Mouse (Mus musculus): Measurements from ENCODE around the gene Tet2.

DNA sequence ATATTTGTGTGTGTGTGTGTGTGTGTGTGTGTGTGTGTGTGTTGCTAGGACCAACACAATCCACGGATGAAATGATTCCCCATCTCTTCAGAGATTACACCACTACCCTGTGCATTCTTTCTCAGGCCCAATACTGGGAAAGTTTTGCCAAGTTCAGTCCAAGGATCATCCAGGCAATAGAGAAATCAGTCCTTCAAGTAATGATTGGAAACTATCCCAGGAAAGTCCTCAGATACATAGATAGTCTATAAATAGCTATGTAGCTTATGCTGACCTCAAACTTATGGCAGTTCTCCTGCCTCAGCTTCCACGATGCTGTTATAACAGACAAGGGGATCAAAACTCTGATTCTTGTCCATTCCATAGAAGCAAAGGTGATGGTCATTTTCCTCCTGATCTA lies 13.8 kb downstream of the Tet2 start:
- TF ChIP-seq CTCF (IDR thresholded peaks at IDR 0.05; ENCODE audit: insufficient read depth, low read length) = no peak
- no peak for TF ChIP-seq POLR2A (IDR thresholded peaks at IDR 0.05; ENCODE audit: borderline replicate concordance, extremely low read depth, low read depth, low read length)

Data from lung, adult 2 months (tissue).